8 mouse cellular contexts compared by ENCODE assay signal in genomic region chr7:127480321-127480720, GRCm38 (mm10). TPM values are rescaled to one million over a fixed set of nuclear protein-coding genes. Genes with fewer than 3 reads are reported as not detected.
DNase-seq lines count a peak whose midpoint lies in the region; ATAC-seq lines count a peak whose summit lies in the region.

No protein-coding gene starts in this region.

- H3K4me2 ChIP-seq in kidney, embryonic 15.5 days = peak overlapping the region; percentile 75
- peak overlapping the region; percentile 99 for H3K4me2 ChIP-seq in limb, embryonic 13.5 days (replicated peaks)

- DNase-seq in kidney, postnatal 25 days = no peak
- DNase-seq in forebrain, embryonic 10.5 days (ENCODE audit: extremely low spot score, low spot score) = no peak
- no peak for DNase-seq in urinary bladder, adult 2 months (ENCODE audit: low spot score)
- DNase-seq in cerebellum, adult 11 months = no peak
- no peak for DNase-seq in frontal cortex, postnatal 25 days (ENCODE audit: low spot score in 2 of 2)

- H3K4me1 ChIP-seq in kidney, embryonic 15.5 days = peaks cover 29% of the 10 kb centered on the region
- peaks cover 35% of the 10 kb centered on the region for H3K4me1 ChIP-seq in forebrain, embryonic 10.5 days
- H3K4me1 ChIP-seq in limb, embryonic 13.5 days = peaks cover 24% of the 10 kb centered on the region

- ATAC-seq in kidney, embryonic 15.5 days (replicated peaks; ENCODE audit: low FRiP score) = no peak
- no peak for ATAC-seq in limb, embryonic 13.5 days (ENCODE audit: low FRiP score, low read depth)
- 0 out of 2 replicates have a peak, but pooled peaks have one; percentile 9 for ATAC-seq in monocyte, adult 5-6 weeks (replicated peaks; ENCODE audit: insufficient number of reproducible peaks, low FRiP score, low TSS enrichment, poor library complexity, severe bottlenecking)

- no peaks in the 10 kb centered on the region for H3K27me3 ChIP-seq in kidney, embryonic 15.5 days
- no peaks in the 10 kb centered on the region for H3K27me3 ChIP-seq in forebrain, embryonic 10.5 days (ENCODE audit: poor library complexity, severe bottlenecking)
- no peaks in the 10 kb centered on the region for H3K27me3 ChIP-seq in limb, embryonic 13.5 days

- H3K9ac ChIP-seq in kidney, embryonic 15.5 days = peak overlapping the region; percentile 95
- H3K9ac ChIP-seq in limb, embryonic 13.5 days = peak overlapping the region; percentile 98

- no peaks in the 10 kb centered on the region for H3K9me3 ChIP-seq in kidney, embryonic 15.5 days (replicated peaks)
- H3K9me3 ChIP-seq in forebrain, embryonic 10.5 days = no peaks in the 10 kb centered on the region
- no peaks in the 10 kb centered on the region for H3K9me3 ChIP-seq in limb, embryonic 13.5 days

- peaks cover 64% of the 10 kb centered on the region for H3K36me3 ChIP-seq in kidney, embryonic 15.5 days
- peaks cover 74% of the 10 kb centered on the region for H3K36me3 ChIP-seq in forebrain, embryonic 10.5 days (replicated peaks)
- peaks cover 63% of the 10 kb centered on the region for H3K36me3 ChIP-seq in limb, embryonic 13.5 days

- peak overlapping the region; percentile 63 for H3K4me3 ChIP-seq in kidney, embryonic 15.5 days (replicated peaks)
- peak overlapping the region; percentile 100 for H3K4me3 ChIP-seq in forebrain, embryonic 10.5 days
- peak overlapping the region; percentile 100 for H3K4me3 ChIP-seq in limb, embryonic 13.5 days

- 56% methylated on average over 2 of the region's 2 CpGs for WGBS in kidney, embryonic 15.5 days
- 79% methylated on average over 2 of the region's 2 CpGs for WGBS in forebrain, embryonic 10.5 days
- whole genome bisulfite sequencing in limb, embryonic 13.5 days = 68% methylated on average over 2 of the region's 2 CpGs

- H3K27ac ChIP-seq in kidney, embryonic 15.5 days = peak overlapping the region; percentile 99; the same call in 1 of the 2 replicates
- 0 out of 2 replicates have a peak overlapping the region, but pooled peaks have one; percentile 94 for H3K27ac ChIP-seq in forebrain, embryonic 10.5 days
- no peak overlapping the region for H3K27ac ChIP-seq in limb, embryonic 13.5 days

RNA-seq across cellular contexts. Expression of gene Fbrs, which starts 1.3 kb away (rescaled TPM):
- polyA plus RNA-seq in kidney, embryonic 15.5 days (2015; fragmentation: Nextera tagmentation; extraction: Ambion mirVana) = 10.2 and 11.9 TPM in 2 replicates
- 7.3 and 7.7 TPM in 2 replicates for polyA plus RNA-seq in forebrain, embryonic 10.5 days (2016; fragmentation: Nextera tagmentation; extraction: Ambion mirVana)
- 15.0 and 15.3 TPM in 2 replicates for polyA plus RNA-seq in limb, embryonic 13.5 days (2015; fragmentation: Nextera tagmentation; extraction: Ambion mirVana)
- 27.9 to 55.8 TPM (median 33.5 TPM) in 3 replicates for total RNA-seq in monocyte, adult 5-6 weeks (2017)
- polyA plus RNA-seq in urinary bladder, adult 2 months (2012; rRNA removed) = 12.4 and 30.8 TPM in 2 replicates

RNA-seq across cellular contexts. Expression of gene Prr14, which starts 20.9 kb away (rescaled TPM):
- polyA plus RNA-seq in kidney, embryonic 15.5 days (2015; fragmentation: Nextera tagmentation; extraction: Ambion mirVana) = 36.0 and 47.4 TPM in 2 replicates
- polyA plus RNA-seq in forebrain, embryonic 10.5 days (2016; fragmentation: Nextera tagmentation; extraction: Ambion mirVana) = 47.3 and 50.9 TPM in 2 replicates
- 37.6 and 42.3 TPM in 2 replicates for polyA plus RNA-seq in limb, embryonic 13.5 days (2015; fragmentation: Nextera tagmentation; extraction: Ambion mirVana)
- 63.5 to 76.8 TPM (median 69.4 TPM) in 3 replicates for total RNA-seq in monocyte, adult 5-6 weeks (2017)
- 69.2 and 79.9 TPM in 2 replicates for polyA plus RNA-seq in urinary bladder, adult 2 months (2012; rRNA removed)

RNA-seq across cellular contexts. Expression of gene Zfp689, which starts 31.4 kb away (rescaled TPM):
- 8.1 and 8.9 TPM in 2 replicates for polyA plus RNA-seq in kidney, embryonic 15.5 days (2015; fragmentation: Nextera tagmentation; extraction: Ambion mirVana)
- polyA plus RNA-seq in forebrain, embryonic 10.5 days (2016; fragmentation: Nextera tagmentation; extraction: Ambion mirVana) = 14.4 and 15.4 TPM in 2 replicates
- 12.2 and 13.9 TPM in 2 replicates for polyA plus RNA-seq in limb, embryonic 13.5 days (2015; fragmentation: Nextera tagmentation; extraction: Ambion mirVana)
- 1.4 to 2.8 TPM (median 1.9 TPM) in 3 replicates for total RNA-seq in monocyte, adult 5-6 weeks (2017)
- polyA plus RNA-seq in urinary bladder, adult 2 months (2012; rRNA removed) = 3.1 and 3.7 TPM in 2 replicates

RNA-seq across cellular contexts. Expression of gene Srcap, which starts 31.5 kb away (rescaled TPM):
- 54.6 and 57.9 TPM in 2 replicates for polyA plus RNA-seq in kidney, embryonic 15.5 days (2015; fragmentation: Nextera tagmentation; extraction: Ambion mirVana)
- 52.8 and 63.6 TPM in 2 replicates for polyA plus RNA-seq in forebrain, embryonic 10.5 days (2016; fragmentation: Nextera tagmentation; extraction: Ambion mirVana)
- polyA plus RNA-seq in limb, embryonic 13.5 days (2015; fragmentation: Nextera tagmentation; extraction: Ambion mirVana) = 48.3 and 49.7 TPM in 2 replicates
- total RNA-seq in monocyte, adult 5-6 weeks (2017) = 12.3 to 47.6 TPM (median 26.1 TPM) in 3 replicates
- polyA plus RNA-seq in urinary bladder, adult 2 months (2012; rRNA removed) = 5.7 and 13.8 TPM in 2 replicates

RNA-seq across cellular contexts. Expression of gene Gm42715, which starts 39.1 kb away (rescaled TPM):
- 18.7 and 19.4 TPM in 2 replicates for polyA plus RNA-seq in kidney, embryonic 15.5 days (2015; fragmentation: Nextera tagmentation; extraction: Ambion mirVana)
- polyA plus RNA-seq in forebrain, embryonic 10.5 days (2016; fragmentation: Nextera tagmentation; extraction: Ambion mirVana) = 15.9 and 18.4 TPM in 2 replicates
- 18.3 and 18.9 TPM in 2 replicates for polyA plus RNA-seq in limb, embryonic 13.5 days (2015; fragmentation: Nextera tagmentation; extraction: Ambion mirVana)
- total RNA-seq in monocyte, adult 5-6 weeks (2017) = 2.3 to 18.1 TPM (median 5.0 TPM) in 3 replicates
- 19.3 and 25.2 TPM in 2 replicates for polyA plus RNA-seq in urinary bladder, adult 2 months (2012; rRNA removed)
